Mouse (Mus musculus): Measurements from ENCODE around the gene Dnajc6. TPM values are rescaled to one million over a fixed set of nuclear protein-coding genes. Genes with fewer than 3 reads are reported as not detected.

Dnajc6 gene
- polyA plus RNA-seq, 1 experiment = 14.5 TPM

GRCm38 (mm10) chr4:101472767-101473166, 23.7 kb upstream of the Dnajc6 start:
- Histone ChIP-seq H3K4me3 (ENCODE audit: insufficient read depth, low read depth, low read length) (no peak overlapping the region), H3K27ac (ENCODE audit: insufficient read depth, low read depth, low read length) (no peak overlapping the region), H3K27me3 (replicated peaks; ENCODE audit: control insufficient read depth, insufficient read depth, low read length) (no peaks in the 10 kb centered on the region), H3K4me1 (ENCODE audit: control insufficient read depth, insufficient read depth, low read length) (no peaks in the 10 kb centered on the region; the same call in 1 of the 2 replicates), H3K36me3 (ENCODE audit: control insufficient read depth, insufficient read depth, low read length) (no peaks in the 10 kb centered on the region)
- DNase-seq = no peak
- WGBS = 75% methylated on average over 3 of the region's 3 CpGs
- no peak for TF ChIP-seq CTCF (conservative IDR thresholded peaks at IDR 0.05; ENCODE audit: insufficient read depth, insufficient read length, low read depth, low read length)
- no peak for TF ChIP-seq POLR2A (IDR thresholded peaks at IDR 0.05; ENCODE audit: low read depth, low read length)

GRCm38 (mm10) chr4:101490320-101490917, 6.0 kb upstream of the Dnajc6 start:
- DNase-seq = peak; percentile 38
- 77% methylated on average over 8 of the region's 8 CpGs for WGBS
- no peak overlapping the region for H3K27ac ChIP-seq (ENCODE audit: insufficient read depth, low read depth, low read length)
- H3K4me1 ChIP-seq (ENCODE audit: control insufficient read depth, insufficient read depth, low read length) = no peaks in the 10 kb centered on the region
- H3K27me3 ChIP-seq (replicated peaks; ENCODE audit: control insufficient read depth, insufficient read depth, low read length) = no peaks in the 10 kb centered on the region
- no peaks in the 10 kb centered on the region for H3K36me3 ChIP-seq (ENCODE audit: control insufficient read depth, insufficient read depth, low read length)
- TF ChIP-seq CTCF (conservative IDR thresholded peaks at IDR 0.05; ENCODE audit: insufficient read depth, insufficient read length, low read depth, low read length) (no peak), POLR2A (IDR thresholded peaks at IDR 0.05; ENCODE audit: low read depth, low read length) (no peak)
- no peak overlapping the region for H3K4me3 ChIP-seq (ENCODE audit: insufficient read depth, low read depth, low read length)

- Histone ChIP-seq H3K36me3 (ENCODE audit: control insufficient read depth, insufficient read depth, low read length) (no peaks in the 10 kb centered on the region), H3K27ac (ENCODE audit: insufficient read depth, low read depth, low read length) (no peak overlapping the region), H3K4me3 (ENCODE audit: insufficient read depth, low read depth, low read length) (no peak overlapping the region), H3K27me3 (replicated peaks; ENCODE audit: control insufficient read depth, insufficient read depth, low read length) (no peaks in the 10 kb centered on the region; the same call in 1 of the 2 replicates), H3K4me1 (ENCODE audit: control insufficient read depth, insufficient read depth, low read length) (no peaks in the 10 kb centered on the region)
- DNase-seq = no peak
- 86% methylated on average over 6 of the region's 6 CpGs for WGBS
- TF ChIP-seq CTCF (conservative IDR thresholded peaks at IDR 0.05; ENCODE audit: insufficient read depth, insufficient read length, low read depth, low read length) (no peak), POLR2A (IDR thresholded peaks at IDR 0.05; ENCODE audit: low read depth, low read length) (no peak)
Measured at GRCm38 (mm10) chr4:101491704-101492103, 4.7 kb upstream of the Dnajc6 start.

- no peak for TF ChIP-seq CTCF (conservative IDR thresholded peaks at IDR 0.05; ENCODE audit: insufficient read depth, insufficient read length, low read depth, low read length)
- no peak for TF ChIP-seq POLR2A (IDR thresholded peaks at IDR 0.05; ENCODE audit: low read depth, low read length)
- no peaks in the 10 kb centered on the region; the same call in 1 of the 2 replicates for H3K27me3 ChIP-seq (replicated peaks; ENCODE audit: control insufficient read depth, insufficient read depth, low read length)
- DNase-seq = peak; percentile 23
- H3K4me1 ChIP-seq (ENCODE audit: control insufficient read depth, insufficient read depth, low read length) = no peaks in the 10 kb centered on the region
- H3K4me3 ChIP-seq (ENCODE audit: insufficient read depth, low read depth, low read length) = no peak overlapping the region
- no peak overlapping the region for H3K27ac ChIP-seq (ENCODE audit: insufficient read depth, low read depth, low read length)
- no peaks in the 10 kb centered on the region for H3K36me3 ChIP-seq (ENCODE audit: control insufficient read depth, insufficient read depth, low read length)
Measured at GRCm38 (mm10) chr4:101493611-101494197, 2.7 kb upstream of the Dnajc6 start.

- Histone ChIP-seq H3K4me1 (ENCODE audit: control insufficient read depth, insufficient read depth, low read length) (no peaks in the 10 kb centered on the region), H3K4me3 (ENCODE audit: insufficient read depth, low read depth, low read length) (peak overlapping the region; percentile 56), H3K36me3 (ENCODE audit: control insufficient read depth, insufficient read depth, low read length) (no peaks in the 10 kb centered on the region), H3K27ac (ENCODE audit: insufficient read depth, low read depth, low read length) (no peak overlapping the region), H3K27me3 (replicated peaks; ENCODE audit: control insufficient read depth, insufficient read depth, low read length) (no peaks in the 10 kb centered on the region; the same call in 1 of the 2 replicates)
- 8% methylated on average over 28 of the region's 28 CpGs for WGBS
- TF ChIP-seq CTCF (conservative IDR thresholded peaks at IDR 0.05; ENCODE audit: insufficient read depth, insufficient read length, low read depth, low read length) (no peak), POLR2A (IDR thresholded peaks at IDR 0.05; ENCODE audit: low read depth, low read length) (no peak)
- DNase-seq = peak; percentile 2
Measured at GRCm38 (mm10) chr4:101496188-101496533, 287 bp upstream of the Dnajc6 start.

GRCm38 (mm10) chr4:101497336-101497735, 888 bp downstream of the Dnajc6 start:
- Histone ChIP-seq H3K4me1 (ENCODE audit: control insufficient read depth, insufficient read depth, low read length) (no peaks in the 10 kb centered on the region), H3K27ac (ENCODE audit: insufficient read depth, low read depth, low read length) (no peak overlapping the region), H3K27me3 (replicated peaks; ENCODE audit: control insufficient read depth, insufficient read depth, low read length) (no peaks in the 10 kb centered on the region; the same call in 1 of the 2 replicates), H3K4me3 (ENCODE audit: insufficient read depth, low read depth, low read length) (peak overlapping the region; percentile 19; the same call in 1 of the 2 replicates), H3K36me3 (ENCODE audit: control insufficient read depth, insufficient read depth, low read length) (no peaks in the 10 kb centered on the region)
- DNase-seq = peak; percentile 44
- TF ChIP-seq CTCF (conservative IDR thresholded peaks at IDR 0.05; ENCODE audit: insufficient read depth, insufficient read length, low read depth, low read length) (no peak), POLR2A (IDR thresholded peaks at IDR 0.05; ENCODE audit: low read depth, low read length) (no peak)
- 2% methylated on average over 14 of the region's 14 CpGs for WGBS

- peaks cover 10% of the 10 kb centered on the region; the same call in 1 of the 2 replicates for H3K4me1 ChIP-seq (ENCODE audit: control insufficient read depth, insufficient read depth, low read length)
- H3K36me3 ChIP-seq (ENCODE audit: control insufficient read depth, insufficient read depth, low read length) = no peaks in the 10 kb centered on the region
- no peaks in the 10 kb centered on the region for H3K27me3 ChIP-seq (replicated peaks; ENCODE audit: control insufficient read depth, insufficient read depth, low read length)
- H3K27ac ChIP-seq (ENCODE audit: insufficient read depth, low read depth, low read length) = no peak overlapping the region
- no peak for DNase-seq
- no peak overlapping the region for H3K4me3 ChIP-seq (ENCODE audit: insufficient read depth, low read depth, low read length)
- 78% methylated on average over 7 of the region's 7 CpGs for WGBS
- TF ChIP-seq CTCF (conservative IDR thresholded peaks at IDR 0.05; ENCODE audit: insufficient read depth, insufficient read length, low read depth, low read length) (no peak), POLR2A (IDR thresholded peaks at IDR 0.05; ENCODE audit: low read depth, low read length) (no peak)
Measured at GRCm38 (mm10) chr4:101504470-101505007, 8.1 kb downstream of the Dnajc6 start.

All from kidney, adult 2 months (tissue).